Mouse (Mus musculus): ENCODE measurements at regions not wholly inside any gene's neighbourhood (a gene's known extent, or its start where the extent isn't known, plus 50 kb on each side); places are given as distances from the start of the nearest gene placed in this dataset.

DNA sequence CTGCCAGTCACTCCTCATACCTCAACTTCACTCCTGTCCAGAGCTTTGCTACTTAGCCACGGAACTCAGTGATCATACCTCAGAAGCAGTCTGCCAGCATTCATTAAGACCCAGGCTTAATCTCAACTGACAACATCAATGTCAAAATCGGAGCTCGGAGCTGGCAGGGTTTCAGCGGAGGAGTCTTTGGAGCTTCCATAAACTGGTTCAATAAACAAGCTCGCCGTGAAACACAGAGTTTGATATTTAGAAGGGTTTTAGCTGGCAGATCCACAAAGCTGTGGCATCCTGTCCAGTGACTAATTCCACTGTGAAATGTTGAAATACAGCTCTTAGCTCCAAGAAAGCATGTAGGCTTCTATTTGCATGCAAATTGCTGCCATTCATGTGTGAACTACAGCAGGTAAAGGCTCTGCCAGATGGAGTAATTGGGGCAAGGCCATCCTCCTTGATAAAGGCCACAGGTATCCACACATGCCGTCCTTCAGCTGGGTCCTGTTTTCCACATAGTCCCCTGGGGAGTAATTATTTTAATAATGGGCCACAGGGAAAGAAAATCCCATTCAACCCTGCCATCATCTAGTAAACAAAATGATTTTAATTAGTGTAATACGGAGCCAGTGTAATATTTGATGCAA is 103.6 kb upstream of the Got2 start:
- no peak for DNase-seq (ENCODE audit: low spot score)
- H3K27ac ChIP-seq (replicated peaks; ENCODE audit: low read depth, low read length) = no peak overlapping the region
- no peaks in the 10 kb centered on the region for H3K9me3 ChIP-seq (ENCODE audit: control insufficient read depth, low read length)
- no peaks in the 10 kb centered on the region for H3K4me1 ChIP-seq (ENCODE audit: control insufficient read depth, insufficient read depth, low read length)
- 81% methylated on average over 8 of the region's 8 CpGs for WGBS
- no peak overlapping the region for H3K9ac ChIP-seq (ENCODE audit: low read depth, low read length, severe bottlenecking)
- H3K36me3 ChIP-seq (ENCODE audit: control insufficient read depth, insufficient read depth, low read length) = no peaks in the 10 kb centered on the region
- ATAC-seq (ENCODE audit: low FRiP score, low read depth) = no peak
- no peak overlapping the region for H3K4me2 ChIP-seq (replicated peaks; ENCODE audit: low read depth, low read length, severe bottlenecking)
- H3K4me3 ChIP-seq (replicated peaks; ENCODE audit: low read length) = no peak overlapping the region
- TF ChIP-seq POLR2A (IDR thresholded peaks at IDR 0.05; ENCODE audit: borderline replicate concordance, extremely low read depth, insufficient read depth, insufficient read length) = no peak
- no peaks in the 10 kb centered on the region for H3K27me3 ChIP-seq (ENCODE audit: control insufficient read depth, insufficient read depth, low read length)

DNA sequence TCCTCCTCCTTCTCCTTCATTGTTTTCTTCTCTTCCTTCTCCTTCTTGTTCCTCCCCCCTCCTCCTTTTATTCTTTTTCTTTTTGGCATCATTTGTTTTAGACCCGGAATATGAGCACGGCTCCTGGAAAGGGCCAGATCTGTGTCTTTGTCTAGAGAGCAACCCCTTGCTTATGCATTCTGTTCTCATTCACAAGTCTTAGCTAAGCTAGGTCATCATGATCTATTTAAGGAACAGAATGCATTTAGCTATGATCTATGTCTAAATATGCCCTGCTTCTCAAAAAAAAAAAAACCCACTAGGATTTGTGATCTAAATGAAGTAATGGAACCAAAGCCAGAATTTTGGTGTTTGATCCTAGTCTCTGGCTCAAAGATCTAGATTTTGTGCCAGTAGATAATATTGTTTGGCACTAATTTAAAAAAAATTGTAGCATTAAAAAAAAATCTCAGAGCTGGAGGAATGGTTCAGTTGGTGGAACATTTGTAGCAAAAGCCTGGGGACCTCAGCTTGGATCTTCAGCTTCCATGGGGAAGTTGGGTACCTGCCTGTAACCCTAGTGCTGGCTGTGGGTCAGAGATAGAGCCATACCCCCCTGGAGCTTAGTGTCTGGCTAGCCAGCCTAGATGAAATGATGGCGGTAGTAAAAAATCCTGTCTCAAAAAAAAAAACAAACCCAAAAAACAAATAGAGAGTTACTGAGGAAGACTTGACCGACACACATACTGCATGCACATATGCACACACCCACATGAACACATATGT is 100.5 kb upstream of the Got2 start:
- DNase-seq (ENCODE audit: low spot score) (no peak), ATAC-seq (ENCODE audit: low FRiP score, low read depth) (no peak)
- Histone ChIP-seq H3K27ac (replicated peaks; ENCODE audit: low read depth, low read length) (no peak overlapping the region), H3K27me3 (ENCODE audit: control insufficient read depth, insufficient read depth, low read length) (no peaks in the 10 kb centered on the region), H3K9ac (ENCODE audit: low read depth, low read length, severe bottlenecking) (no peak overlapping the region), H3K9me3 (ENCODE audit: control insufficient read depth, low read length) (no peaks in the 10 kb centered on the region), H3K36me3 (ENCODE audit: control insufficient read depth, insufficient read depth, low read length) (no peaks in the 10 kb centered on the region), H3K4me2 (replicated peaks; ENCODE audit: low read depth, low read length, severe bottlenecking) (no peak overlapping the region), H3K4me1 (ENCODE audit: control insufficient read depth, insufficient read depth, low read length) (no peaks in the 10 kb centered on the region), H3K4me3 (replicated peaks; ENCODE audit: low read length) (no peak overlapping the region)
- TF ChIP-seq POLR2A (IDR thresholded peaks at IDR 0.05; ENCODE audit: borderline replicate concordance, extremely low read depth, insufficient read depth, insufficient read length) = no peak
- 86% methylated on average over 4 of the region's 4 CpGs for WGBS

- TF ChIP-seq POLR2A (IDR thresholded peaks at IDR 0.05; ENCODE audit: borderline replicate concordance, extremely low read depth, insufficient read depth, insufficient read length) = no peak
- Histone ChIP-seq H3K9ac (ENCODE audit: low read depth, low read length, severe bottlenecking) (no peak overlapping the region), H3K4me2 (replicated peaks; ENCODE audit: low read depth, low read length, severe bottlenecking) (peak overlapping the region; percentile 31), H3K36me3 (ENCODE audit: control insufficient read depth, insufficient read depth, low read length) (no peaks in the 10 kb centered on the region), H3K4me3 (replicated peaks; ENCODE audit: low read length) (no peak overlapping the region), H3K27me3 (ENCODE audit: control insufficient read depth, insufficient read depth, low read length) (no peaks in the 10 kb centered on the region), H3K9me3 (ENCODE audit: control insufficient read depth, low read length) (no peaks in the 10 kb centered on the region), H3K27ac (replicated peaks; ENCODE audit: low read depth, low read length) (no peak overlapping the region), H3K4me1 (ENCODE audit: control insufficient read depth, insufficient read depth, low read length) (no peaks in the 10 kb centered on the region)
- WGBS = 29% methylated on average over 10 of the region's 10 CpGs
- DNase-seq (ENCODE audit: low spot score) (no peak), ATAC-seq (ENCODE audit: low FRiP score, low read depth) (no peak)
Measured at GRCm38 (mm10) chr8:95987011-95987440, 98.7 kb upstream of the Got2 start.

DNA sequence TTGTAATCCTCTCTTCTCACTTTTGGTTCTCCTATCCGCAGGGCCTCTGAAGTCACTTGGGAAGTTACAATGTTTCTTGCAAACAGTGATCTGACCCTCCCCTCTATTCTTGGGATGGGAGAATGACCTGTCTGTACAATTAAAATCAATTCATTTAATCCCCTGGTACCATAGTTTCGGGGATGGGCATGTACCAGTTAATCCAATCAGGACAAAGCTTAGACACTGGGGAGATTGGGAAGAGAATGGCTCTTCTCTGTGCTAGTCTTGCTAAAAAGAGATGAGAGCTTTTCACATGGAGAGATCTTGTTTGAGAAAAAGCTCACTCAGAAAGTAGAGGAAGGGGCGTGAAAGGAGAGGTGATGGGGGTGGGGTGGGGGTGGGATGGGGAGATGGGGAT is 98.1 kb upstream of the Got2 start:
- no peak for ATAC-seq (ENCODE audit: low FRiP score, low read depth)
- no peaks in the 10 kb centered on the region for H3K36me3 ChIP-seq (ENCODE audit: control insufficient read depth, insufficient read depth, low read length)
- no peaks in the 10 kb centered on the region for H3K27me3 ChIP-seq (ENCODE audit: control insufficient read depth, insufficient read depth, low read length)
- no peaks in the 10 kb centered on the region for H3K4me1 ChIP-seq (ENCODE audit: control insufficient read depth, insufficient read depth, low read length)
- H3K9me3 ChIP-seq (ENCODE audit: control insufficient read depth, low read length) = no peaks in the 10 kb centered on the region
- whole genome bisulfite sequencing = 64% methylated on average over 3 of the region's 3 CpGs
- no peak overlapping the region for H3K4me3 ChIP-seq (replicated peaks; ENCODE audit: low read length)
- DNase-seq (ENCODE audit: low spot score) = no peak
- no peak overlapping the region for H3K4me2 ChIP-seq (replicated peaks; ENCODE audit: low read depth, low read length, severe bottlenecking)
- H3K9ac ChIP-seq (ENCODE audit: low read depth, low read length, severe bottlenecking) = no peak overlapping the region
- TF ChIP-seq POLR2A (IDR thresholded peaks at IDR 0.05; ENCODE audit: borderline replicate concordance, extremely low read depth, insufficient read depth, insufficient read length) = no peak
- H3K27ac ChIP-seq (replicated peaks; ENCODE audit: low read depth, low read length) = no peak overlapping the region

- ATAC-seq (ENCODE audit: low FRiP score, low read depth) = no peak
- DNase-seq (ENCODE audit: low spot score) = no peak
- 64% methylated on average over 2 of the region's 2 CpGs for WGBS
Measured at GRCm38 (mm10) chr8:95983690-95984089, 95.3 kb upstream of the Got2 start.

More at GRCm38 (mm10) chr8:95983690-95984089, 95.3 kb upstream of the Got2 start:
- TF ChIP-seq POLR2A (IDR thresholded peaks at IDR 0.05; ENCODE audit: borderline replicate concordance, extremely low read depth, insufficient read depth, insufficient read length) = no peak
- Histone ChIP-seq H3K4me1 (ENCODE audit: control insufficient read depth, insufficient read depth, low read length) (no peaks in the 10 kb centered on the region), H3K27me3 (ENCODE audit: control insufficient read depth, insufficient read depth, low read length) (no peaks in the 10 kb centered on the region), H3K36me3 (ENCODE audit: control insufficient read depth, insufficient read depth, low read length) (no peaks in the 10 kb centered on the region), H3K9me3 (ENCODE audit: control insufficient read depth, low read length) (no peaks in the 10 kb centered on the region), H3K9ac (ENCODE audit: low read depth, low read length, severe bottlenecking) (no peak overlapping the region), H3K4me2 (replicated peaks; ENCODE audit: low read depth, low read length, severe bottlenecking) (no peak overlapping the region), H3K27ac (replicated peaks; ENCODE audit: low read depth, low read length) (no peak overlapping the region), H3K4me3 (replicated peaks; ENCODE audit: low read length) (no peak overlapping the region)
